24 mouse cellular contexts compared by ENCODE assay signal in genomic region chr12:103155406-103155805, GRCm38 (mm10).
A peak's percentile ranks its signal among the peaks of the same experiment; 100 is the strongest.
DNase-seq lines count a peak whose midpoint lies in the region; ATAC-seq lines count a peak whose summit lies in the region.
"Had no signal": no experiment of that assay in that cellular context is flagged by ENCODE, and none has a peak within 500 bp of the region (broad histone marks: within the 10 kb centered on the region; RNA-seq: fewer than 3 reads in every experiment).

No protein-coding gene starts in this region.

- no peaks in the 10 kb centered on the region for H3K9me3 ChIP-seq in forebrain, embryonic 14.5 days (replicated peaks; ENCODE audit: control insufficient read depth, low read length)
- no peaks in the 10 kb centered on the region for H3K9me3 ChIP-seq in forebrain, embryonic 16.5 days (ENCODE audit: control insufficient read depth, low read length)
- H3K9me3 ChIP-seq in midbrain, embryonic 11.5 days (ENCODE audit: control insufficient read depth, low read length): no peaks in the 10 kb centered on the region
- H3K9me3 ChIP-seq in midbrain, embryonic 10.5 days (replicated peaks): peaks cover 4% of the 10 kb centered on the region; the same call in 1 of the 2 replicates
- H3K9me3 ChIP-seq in midbrain, embryonic 13.5 days: no peaks in the 10 kb centered on the region
- H3K9me3 ChIP-seq: forebrain, embryonic 12.5 days; hindbrain, embryonic 12.5 days; stomach, embryonic 15.5 days had no signal

- H3K4me3 ChIP-seq in forebrain, embryonic 14.5 days (ENCODE audit: low read depth, low read length): no peak overlapping the region
- H3K4me3 ChIP-seq in forebrain, embryonic 16.5 days (replicated peaks; ENCODE audit: low read length): no peak overlapping the region
- no peak overlapping the region for H3K4me3 ChIP-seq in midbrain, embryonic 11.5 days (ENCODE audit: low read depth, low read length)
- H3K4me3 ChIP-seq in midbrain, embryonic 10.5 days: no peak overlapping the region
- H3K4me3 ChIP-seq in midbrain, embryonic 13.5 days (replicated peaks): no peak overlapping the region
- H3K4me3 ChIP-seq: forebrain, embryonic 12.5 days; heart, embryonic 10.5 days; hindbrain, embryonic 12.5 days; megakaryocyte, embryonic 14.5 days; myocyte; stomach, embryonic 15.5 days had no signal

- H3K36me3 ChIP-seq in forebrain, embryonic 14.5 days (ENCODE audit: control insufficient read depth, insufficient read depth, low read length): 0 out of 2 replicates have a peak, but pooled peaks cover 2% of the 10 kb centered on the region
- peaks cover 7% of the 10 kb centered on the region for H3K36me3 ChIP-seq in forebrain, embryonic 16.5 days (ENCODE audit: control insufficient read depth, insufficient read depth)
- no peaks in the 10 kb centered on the region for H3K36me3 ChIP-seq in midbrain, embryonic 11.5 days (ENCODE audit: control insufficient read depth, insufficient read depth, low read length)
- H3K36me3 ChIP-seq in midbrain, embryonic 10.5 days: peaks cover 3% of the 10 kb centered on the region; the same call in 1 of the 2 replicates
- H3K36me3 ChIP-seq in midbrain, embryonic 13.5 days: peaks cover 31% of the 10 kb centered on the region
- H3K36me3 ChIP-seq: forebrain, embryonic 12.5 days; heart, embryonic 10.5 days; stomach, embryonic 15.5 days had no signal

- H3K27ac ChIP-seq in forebrain, embryonic 14.5 days (ENCODE audit: low read depth, low read length): no peak overlapping the region
- no peak overlapping the region for H3K27ac ChIP-seq in forebrain, embryonic 16.5 days (ENCODE audit: low read length)
- no peak overlapping the region for H3K27ac ChIP-seq in midbrain, embryonic 11.5 days (ENCODE audit: low read depth, low read length)
- no peak overlapping the region; the same call in 1 of the 2 replicates for H3K27ac ChIP-seq in midbrain, embryonic 10.5 days (replicated peaks)
- no peak overlapping the region for H3K27ac ChIP-seq in midbrain, embryonic 13.5 days
- H3K27ac ChIP-seq: forebrain, embryonic 12.5 days; heart, embryonic 10.5 days; hindbrain, embryonic 12.5 days; stomach, embryonic 15.5 days had no signal

- H3K9ac ChIP-seq in forebrain, embryonic 14.5 days (ENCODE audit: low read length): no peak overlapping the region
- no peak overlapping the region for H3K9ac ChIP-seq in forebrain, embryonic 16.5 days (replicated peaks; ENCODE audit: low read depth, low read length)
- no peak overlapping the region for H3K9ac ChIP-seq in midbrain, embryonic 11.5 days (ENCODE audit: low read length)
- no peak overlapping the region for H3K9ac ChIP-seq in midbrain, embryonic 13.5 days (replicated peaks)
- H3K9ac ChIP-seq: forebrain, embryonic 12.5 days; hindbrain, embryonic 12.5 days; liver, postnatal 0 days; stomach, embryonic 15.5 days had no signal

- 0 out of 2 replicates have a peak, but pooled peaks have one; percentile 25 for ATAC-seq in forebrain, embryonic 14.5 days
- ATAC-seq in forebrain, embryonic 16.5 days: no peak
- ATAC-seq in midbrain, embryonic 11.5 days (ENCODE audit: low FRiP score): 0 out of 2 replicates have a peak, but pooled peaks have one; percentile 30
- ATAC-seq in midbrain, embryonic 13.5 days: peak; percentile 46; the same call in 1 of the 2 replicates
- ATAC-seq: liver, postnatal 0 days had no signal

- no peak overlapping the region for H3K4me2 ChIP-seq in forebrain, embryonic 14.5 days (ENCODE audit: low read length)
- no peak overlapping the region for H3K4me2 ChIP-seq in forebrain, embryonic 16.5 days (ENCODE audit: low read length)
- no peak overlapping the region for H3K4me2 ChIP-seq in midbrain, embryonic 11.5 days
- no peak overlapping the region for H3K4me2 ChIP-seq in midbrain, embryonic 13.5 days (replicated peaks)
- H3K4me2 ChIP-seq: forebrain, embryonic 12.5 days; hindbrain, embryonic 12.5 days; stomach, embryonic 15.5 days had no signal

- WGBS in forebrain, embryonic 14.5 days: 78% methylated on average over 3 of the region's 3 CpGs
- 78% methylated on average over 3 of the region's 3 CpGs for WGBS in forebrain, embryonic 16.5 days
- WGBS in midbrain, embryonic 11.5 days: 74% methylated on average over 3 of the region's 3 CpGs
- 77% methylated on average over 3 of the region's 3 CpGs for WGBS in midbrain, embryonic 10.5 days
- WGBS in midbrain, embryonic 13.5 days: 58% methylated on average over 3 of the region's 3 CpGs

- H3K27me3 ChIP-seq in forebrain, embryonic 14.5 days (replicated peaks; ENCODE audit: control insufficient read depth, insufficient read depth, low read length): no peaks in the 10 kb centered on the region
- H3K27me3 ChIP-seq in forebrain, embryonic 16.5 days (replicated peaks; ENCODE audit: control insufficient read depth, insufficient read depth, low read length): no peaks in the 10 kb centered on the region
- H3K27me3 ChIP-seq in midbrain, embryonic 11.5 days (ENCODE audit: control insufficient read depth, insufficient read depth, low read length): no peaks in the 10 kb centered on the region
- H3K27me3 ChIP-seq in midbrain, embryonic 10.5 days (ENCODE audit: low read depth, poor library complexity, severe bottlenecking): no peaks in the 10 kb centered on the region
- H3K27me3 ChIP-seq in midbrain, embryonic 13.5 days: no peaks in the 10 kb centered on the region
- H3K27me3 ChIP-seq: hindbrain, embryonic 12.5 days; megakaryocyte, embryonic 14.5 days; stomach, embryonic 15.5 days had no signal

- H3K4me1 ChIP-seq in forebrain, embryonic 14.5 days (ENCODE audit: control insufficient read depth, insufficient read depth, low read length): peaks cover 9% of the 10 kb centered on the region
- H3K4me1 ChIP-seq in forebrain, embryonic 16.5 days (replicated peaks; ENCODE audit: control insufficient read depth, insufficient read depth, low read length): peaks cover 12% of the 10 kb centered on the region
- H3K4me1 ChIP-seq in midbrain, embryonic 11.5 days (ENCODE audit: control insufficient read depth, insufficient read depth, low read length): peaks cover 11% of the 10 kb centered on the region; the same call in 1 of the 2 replicates
- peaks cover 30% of the 10 kb centered on the region for H3K4me1 ChIP-seq in midbrain, embryonic 10.5 days
- peaks cover 28% of the 10 kb centered on the region for H3K4me1 ChIP-seq in midbrain, embryonic 13.5 days (replicated peaks)
- H3K4me1 ChIP-seq: heart, embryonic 10.5 days; hindbrain, embryonic 12.5 days; megakaryocyte, embryonic 14.5 days; stomach, embryonic 15.5 days had no signal

- peak; percentile 41 for DNase-seq in forebrain, embryonic 14.5 days (ENCODE audit: low spot score)
- peak; percentile 85 for DNase-seq in midbrain, embryonic 11.5 days (ENCODE audit: low spot score, missing footprints)
- no peak for DNase-seq in midbrain, embryonic 10.5 days (ENCODE audit: low spot score)
- DNase-seq in spleen, adult 18-20 months: no peak
- no peak for DNase-seq in cerebellum, adult 18-20 months
- DNase-seq: adrenal gland, adult 8-10 months; B cell, adult 2 months; cerebellum, adult 2 months; gastrocnemius, postnatal 36 days; kidney, adult 9 months; kidney, postnatal 25 days; left cerebral cortex, postnatal 4 days; liver; liver, postnatal 0 days; right cerebral cortex, postnatal 14 days; thymus, adult 18-20 months had no signal

Comparison
In these comparisons a context has a peak if more than half of its experiments do, and no peak if none do; other contexts are left out.
1. DNase-seq: peak in forebrain, embryonic 14.5 days (single experiment) and midbrain, embryonic 11.5 days (single experiment); none in midbrain, embryonic 10.5 days (single experiment), spleen, adult 18-20 months (0 of 2) and cerebellum, adult 18-20 months (0 of 2).